Mouse (Mus musculus): Measurements from ENCODE around the gene Iltifb.
"Not testable (repeated sequence)": the region's sequence is repeated elsewhere in the genome, so short reads cannot be mapped to it uniquely, and the experiment has no call there.

Iltifb gene

GRCm38 (mm10) chr10:118294938-118295337, at the start of gene Iltifb:
Iltifb (minus strand) TSS chr10:118295038.
- in situ Hi-C loops (cut with MboI, MseI) = loop anchor here (5.0 kb wide), 1 partner anchor 88 kb away; no protein-coding TSS in a partner anchor

GRCm38 (mm10) chr10:118343155-118343554, 48.3 kb upstream of the Iltifb start, which contains the start of gene Gm9046:
Gm9046 (minus strand) TSS chr10:118343255.
- in situ Hi-C loops (cut with MboI, MseI) = not testable (repeated sequence)

- in situ Hi-C loops (cut with MboI, MseI) = not testable (repeated sequence)
Measured at GRCm38 (mm10) chr10:118337731-118338130, 42.9 kb upstream of the Iltifb start, which contains the start of gene Gm9045. Gm9045 (minus strand) TSS chr10:118337831.

- in situ Hi-C loops (cut with MboI, MseI) = not testable (repeated sequence)
Measured at GRCm38 (mm10) chr10:118332308-118332707, 37.5 kb upstream of the Iltifb start, which contains the start of gene Gm9044. Gm9044 (minus strand) TSS chr10:118332408.

- in situ Hi-C loops (cut with MboI, MseI) = not testable (repeated sequence)
Measured at GRCm38 (mm10) chr10:118326869-118327268, 32.0 kb upstream of the Iltifb start, which contains the start of gene Gm9040. Gm9040 (minus strand) TSS chr10:118326969.

- in situ Hi-C loops (cut with MboI, MseI) = loop anchor here (5.0 kb wide), 1 partner anchor 33 kb away; the partner anchor contains the start of gene Gm9049
Measured at GRCm38 (mm10) chr10:118319024-118319423, 24.2 kb upstream of the Iltifb start.

- in situ Hi-C loops (cut with MboI, MseI) = not testable (repeated sequence)
Measured at GRCm38 (mm10) chr10:118302133-118302532, 7.3 kb upstream of the Iltifb start.

- in situ Hi-C loops (cut with MboI, MseI) = not testable (repeated sequence)
Measured at GRCm38 (mm10) chr10:118283016-118283415, 11.8 kb downstream of the Iltifb start.

- in situ Hi-C loops (cut with MboI, MseI) = not testable (repeated sequence)
Measured at GRCm38 (mm10) chr10:118282565-118282964, 12.3 kb downstream of the Iltifb start.

GRCm38 (mm10) chr10:118278069-118278468, 16.8 kb downstream of the Iltifb start:
- in situ Hi-C loops (cut with MboI, MseI) = not testable (repeated sequence)

GRCm38 (mm10) chr10:118271416-118271815, 23.4 kb downstream of the Iltifb start:
- in situ Hi-C loops (cut with MboI, MseI) = not testable (repeated sequence)

- in situ Hi-C loops (cut with MboI, MseI) = not testable (repeated sequence)
Measured at GRCm38 (mm10) chr10:118268812-118269211, 26.0 kb downstream of the Iltifb start.

- in situ Hi-C loops (cut with MboI, MseI) = not testable (repeated sequence)
Measured at GRCm38 (mm10) chr10:118258388-118258787, 36.5 kb downstream of the Iltifb start, which contains the start of gene Gm32802. Gm32802 (plus strand) TSS chr10:118258688.

GRCm38 (mm10) chr10:118250852-118251295, 44.0 kb downstream of the Iltifb start:
- in situ Hi-C loops (cut with MboI, MseI) = loop anchor here (5.0 kb wide), 1 partner anchor 121 kb away; no protein-coding TSS in a partner anchor

GRCm38 (mm10) chr10:118249006-118249595, 45.7 kb downstream of the Iltifb start:
- in situ Hi-C loops (cut with MboI, MseI) = not testable (repeated sequence)

GRCm38 (mm10) chr10:118240680-118241079, 54.2 kb downstream of the Iltifb start, which contains the start of gene Gm32717:
Gm32717 (minus strand) TSS chr10:118240780.
- in situ Hi-C loops (cut with MboI, MseI) = not testable (repeated sequence)
